Mouse (Mus musculus): ENCODE measurements around the gene Txn1. TPM values are rescaled to one million over a fixed set of nuclear protein-coding genes. Genes with fewer than 3 reads are reported as not detected.

Txn1 gene
- polyA plus RNA-seq, 1 experiment from 2014 or later, result 443 TPM

DNA sequence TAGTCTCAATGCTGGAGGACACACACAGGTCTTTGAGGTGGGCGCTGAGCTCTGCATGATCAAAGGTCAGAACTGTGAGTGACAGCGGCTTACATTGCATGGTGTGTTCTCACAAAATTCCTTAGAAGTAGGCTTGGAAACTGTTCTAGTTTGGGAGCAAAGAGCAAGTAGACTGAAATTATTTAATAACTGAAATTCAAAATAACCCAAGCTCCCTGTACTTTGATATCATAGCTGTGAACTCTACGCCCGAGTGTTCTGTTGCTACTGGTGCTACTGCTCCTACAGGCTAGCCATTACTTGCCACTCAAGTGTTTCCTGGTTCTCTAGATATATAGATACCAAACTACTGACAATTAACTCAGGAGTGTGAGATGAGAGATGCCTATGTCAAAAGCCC lies 9.3 kb upstream of the Txn1 start:
- Histone ChIP-seq H3K9me3 (replicated peaks; ENCODE audit: control insufficient read depth, low read length) (no peaks in the 10 kb centered on the region), H3K9ac (replicated peaks; ENCODE audit: low read length) (no peak overlapping the region), H3K4me3 (ENCODE audit: low read depth, low read length) (no peak overlapping the region), H3K4me2 (ENCODE audit: low read depth, low read length) (no peak overlapping the region), H3K27ac (replicated peaks; ENCODE audit: low read depth, low read length) (no peak overlapping the region), H3K27me3 (ENCODE audit: control insufficient read depth, insufficient read depth, low read length) (no peaks in the 10 kb centered on the region), H3K4me1 (ENCODE audit: control insufficient read depth, insufficient read depth, low read length) (no peaks in the 10 kb centered on the region), H3K36me3 (replicated peaks; ENCODE audit: control insufficient read depth, insufficient read depth, low read depth, low read length) (no peaks in the 10 kb centered on the region)
- ATAC-seq (replicated peaks; ENCODE audit: insufficient number of reproducible peaks, low FRiP score, low TSS enrichment, low read depth) (no peak), DNase-seq (ENCODE audit: low spot score) (no peak)
- 97% methylated on average over 4 of the region's 4 CpGs for WGBS

DNA sequence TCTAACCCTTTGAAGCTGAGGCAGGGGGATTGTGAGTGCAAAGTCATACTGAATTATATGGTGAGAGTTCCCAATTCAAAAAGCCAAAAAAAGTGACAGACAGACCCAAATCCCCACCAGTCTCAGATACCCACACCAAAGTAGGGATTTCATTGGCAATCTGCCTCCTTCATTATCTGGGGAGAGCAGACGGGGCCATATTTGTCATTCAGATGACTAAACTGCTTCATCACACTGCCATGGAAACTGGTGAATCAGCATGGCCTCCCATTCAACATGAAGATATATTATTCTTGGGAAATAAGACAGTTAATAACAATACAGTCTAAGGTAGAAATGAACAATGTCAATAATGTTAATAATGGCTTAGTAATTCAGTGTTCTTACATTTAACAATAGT lies 7.9 kb upstream of the Txn1 start:
- Histone ChIP-seq H3K4me3 (ENCODE audit: low read depth, low read length) (no peak overlapping the region), H3K4me2 (ENCODE audit: low read depth, low read length) (no peak overlapping the region), H3K9me3 (replicated peaks; ENCODE audit: control insufficient read depth, low read length) (no peaks in the 10 kb centered on the region), H3K27ac (replicated peaks; ENCODE audit: low read depth, low read length) (no peak overlapping the region), H3K36me3 (replicated peaks; ENCODE audit: control insufficient read depth, insufficient read depth, low read depth, low read length) (no peaks in the 10 kb centered on the region), H3K27me3 (ENCODE audit: control insufficient read depth, insufficient read depth, low read length) (no peaks in the 10 kb centered on the region), H3K9ac (replicated peaks; ENCODE audit: low read length) (no peak overlapping the region), H3K4me1 (ENCODE audit: control insufficient read depth, insufficient read depth, low read length) (no peaks in the 10 kb centered on the region)
- DNase-seq (ENCODE audit: low spot score), result no peak
- no peak for ATAC-seq (replicated peaks; ENCODE audit: insufficient number of reproducible peaks, low FRiP score, low TSS enrichment, low read depth)
- 75% methylated on average over 1 of the region's 1 CpGs for WGBS

DNA sequence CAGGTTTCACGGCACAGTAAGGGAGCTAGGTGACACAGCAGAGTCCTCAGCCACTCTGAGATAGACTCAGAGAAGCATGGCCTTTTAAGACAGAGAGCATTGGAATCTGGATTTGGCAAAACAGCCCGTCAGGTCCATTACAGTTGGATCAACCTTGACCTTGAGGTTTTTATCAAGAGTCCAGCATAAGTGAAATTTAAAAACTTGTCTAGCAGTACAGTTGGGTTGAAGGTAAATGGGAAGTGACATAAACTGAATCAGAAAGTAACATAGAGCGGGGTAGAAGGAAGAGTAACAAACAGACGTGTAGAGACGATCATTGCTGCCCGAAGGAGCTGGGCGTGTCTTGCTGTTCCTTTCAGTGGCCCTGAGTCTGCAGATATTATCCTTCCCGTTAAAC lies 2.8 kb upstream of the Txn1 start:
- Histone ChIP-seq H3K36me3 (replicated peaks; ENCODE audit: control insufficient read depth, insufficient read depth, low read depth, low read length) (no peaks in the 10 kb centered on the region), H3K4me2 (ENCODE audit: low read depth, low read length) (no peak overlapping the region), H3K27ac (replicated peaks; ENCODE audit: low read depth, low read length) (no peak overlapping the region), H3K9me3 (replicated peaks; ENCODE audit: control insufficient read depth, low read length) (no peaks in the 10 kb centered on the region), H3K27me3 (ENCODE audit: control insufficient read depth, insufficient read depth, low read length) (no peaks in the 10 kb centered on the region), H3K4me1 (ENCODE audit: control insufficient read depth, insufficient read depth, low read length) (no peaks in the 10 kb centered on the region; the same call in 1 of the 2 replicates), H3K9ac (replicated peaks; ENCODE audit: low read length) (no peak overlapping the region), H3K4me3 (ENCODE audit: low read depth, low read length) (no peak overlapping the region)
- ATAC-seq (replicated peaks; ENCODE audit: insufficient number of reproducible peaks, low FRiP score, low TSS enrichment, low read depth), result no peak
- WGBS, result 89% methylated on average over 8 of the region's 8 CpGs
- no peak for DNase-seq (ENCODE audit: low spot score)

DNA sequence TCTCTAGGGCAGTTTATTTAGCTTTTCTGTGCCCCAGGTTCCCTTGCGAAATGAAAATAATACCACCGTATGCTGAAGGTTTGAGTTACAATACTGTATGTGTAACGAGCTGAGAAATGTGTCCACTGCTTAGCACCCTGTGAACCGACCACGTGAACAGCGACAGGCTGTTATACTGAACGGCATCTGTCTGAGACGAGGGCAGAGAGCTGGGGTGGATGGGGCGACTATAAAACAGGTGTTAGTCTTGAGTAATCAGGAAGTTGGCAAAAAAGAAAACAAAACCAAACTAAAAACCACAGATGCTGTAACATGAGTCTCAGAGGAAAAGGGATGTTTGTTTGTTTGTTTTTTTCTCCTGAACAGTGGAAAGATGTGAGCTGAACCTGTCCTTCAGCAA lies 1.9 kb upstream of the Txn1 start:
- H3K4me3 ChIP-seq (ENCODE audit: low read depth, low read length), result no peak overlapping the region
- H3K9ac ChIP-seq (replicated peaks; ENCODE audit: low read length), result no peak overlapping the region
- no peak overlapping the region for H3K4me2 ChIP-seq (ENCODE audit: low read depth, low read length)
- no peak overlapping the region for H3K27ac ChIP-seq (replicated peaks; ENCODE audit: low read depth, low read length)
- no peaks in the 10 kb centered on the region for H3K36me3 ChIP-seq (replicated peaks; ENCODE audit: control insufficient read depth, insufficient read depth, low read depth, low read length)
- no peak for ATAC-seq (replicated peaks; ENCODE audit: insufficient number of reproducible peaks, low FRiP score, low TSS enrichment, low read depth)
- no peaks in the 10 kb centered on the region; the same call in 1 of the 2 replicates for H3K4me1 ChIP-seq (ENCODE audit: control insufficient read depth, insufficient read depth, low read length)
- WGBS, result 68% methylated on average over 9 of the region's 9 CpGs
- H3K9me3 ChIP-seq (replicated peaks; ENCODE audit: control insufficient read depth, low read length), result no peaks in the 10 kb centered on the region
- no peaks in the 10 kb centered on the region for H3K27me3 ChIP-seq (ENCODE audit: control insufficient read depth, insufficient read depth, low read length)
- DNase-seq (ENCODE audit: low spot score), result no peak

GRCm38 (mm10) chr4:57957200-57958085 lies 1.2 kb upstream of the Txn1 start:
- Histone ChIP-seq H3K9ac (replicated peaks; ENCODE audit: low read length) (peak overlapping the region; percentile 49; the same call in 1 of the 2 replicates), H3K36me3 (replicated peaks; ENCODE audit: control insufficient read depth, insufficient read depth, low read depth, low read length) (no peaks in the 10 kb centered on the region), H3K9me3 (replicated peaks; ENCODE audit: control insufficient read depth, low read length) (no peaks in the 10 kb centered on the region), H3K4me1 (ENCODE audit: control insufficient read depth, insufficient read depth, low read length) (no peaks in the 10 kb centered on the region; the same call in 1 of the 2 replicates), H3K27me3 (ENCODE audit: control insufficient read depth, insufficient read depth, low read length) (no peaks in the 10 kb centered on the region), H3K4me3 (ENCODE audit: low read depth, low read length) (peak overlapping the region; percentile 81), H3K4me2 (ENCODE audit: low read depth, low read length) (peak overlapping the region; percentile 62), H3K27ac (replicated peaks; ENCODE audit: low read depth, low read length) (peak overlapping the region; percentile 61)
- 39% methylated on average over 11 of the region's 11 CpGs for WGBS
- ATAC-seq (replicated peaks; ENCODE audit: insufficient number of reproducible peaks, low FRiP score, low TSS enrichment, low read depth) (no peak), DNase-seq (ENCODE audit: low spot score) (no peak)

DNA sequence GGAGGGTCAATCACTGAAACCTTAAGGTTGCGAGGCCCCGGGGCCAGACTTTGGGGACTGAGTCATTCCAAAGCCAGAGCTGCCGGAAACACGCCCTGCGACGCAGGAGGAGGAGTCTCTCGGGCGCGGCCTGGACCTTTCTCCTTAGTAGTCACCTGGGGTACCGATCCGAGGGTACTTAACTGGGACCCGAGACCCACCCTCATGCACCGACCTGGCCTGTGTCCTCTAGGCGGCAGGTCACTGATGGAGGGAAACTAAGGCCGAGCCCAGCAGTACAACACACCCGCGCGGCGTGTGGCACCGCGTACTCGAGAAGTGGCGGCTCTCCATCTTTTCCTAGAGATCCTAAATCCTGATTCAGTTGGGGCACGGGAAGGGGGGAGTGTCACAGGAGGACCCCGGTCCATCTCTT lies 660 bp downstream of the Txn1 start:
- H3K4me2 ChIP-seq (ENCODE audit: low read depth, low read length), result peak overlapping the region; percentile 62
- DNase-seq (ENCODE audit: low spot score) (peak; percentile 75), ATAC-seq (replicated peaks; ENCODE audit: insufficient number of reproducible peaks, low FRiP score, low TSS enrichment, low read depth) (peak; percentile 29)
- H3K27me3 ChIP-seq (ENCODE audit: control insufficient read depth, insufficient read depth, low read length), result no peaks in the 10 kb centered on the region
- peak overlapping the region; percentile 81 for H3K4me3 ChIP-seq (ENCODE audit: low read depth, low read length)
- H3K27ac ChIP-seq (replicated peaks; ENCODE audit: low read depth, low read length), result peak overlapping the region; percentile 71
- under 1% methylated on average over 25 of the region's 25 CpGs for whole genome bisulfite sequencing
- no peaks in the 10 kb centered on the region; the same call in 1 of the 2 replicates for H3K4me1 ChIP-seq (ENCODE audit: control insufficient read depth, insufficient read depth, low read length)
- H3K9ac ChIP-seq (replicated peaks; ENCODE audit: low read length), result peak overlapping the region; percentile 63
- H3K36me3 ChIP-seq (replicated peaks; ENCODE audit: control insufficient read depth, insufficient read depth, low read depth, low read length), result peaks cover 8% of the 10 kb centered on the region; the same call in 1 of the 2 replicates
- no peaks in the 10 kb centered on the region for H3K9me3 ChIP-seq (replicated peaks; ENCODE audit: control insufficient read depth, low read length)

DNA sequence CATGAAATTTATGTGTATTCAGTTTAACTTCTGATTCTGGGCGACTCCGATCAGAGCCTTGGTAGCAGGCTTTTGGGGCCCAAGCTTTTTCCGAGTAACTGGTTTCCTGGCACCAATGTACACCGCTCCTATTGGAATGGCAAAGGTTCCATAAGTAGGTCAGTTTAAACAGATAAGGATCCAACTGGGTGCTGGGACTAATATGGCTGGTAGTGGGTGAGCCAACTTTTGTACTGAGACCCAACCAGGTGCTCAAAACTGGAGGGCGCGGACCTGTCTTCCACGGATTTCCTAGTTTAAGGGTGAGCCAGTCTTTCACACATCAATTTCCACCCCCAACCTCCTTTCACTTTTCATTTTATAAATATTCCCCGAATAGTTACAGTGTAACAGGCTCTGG lies 1.2 kb downstream of the Txn1 start:
- 76% methylated on average over 8 of the region's 8 CpGs for WGBS
- peaks cover 10% of the 10 kb centered on the region; the same call in 1 of the 2 replicates for H3K36me3 ChIP-seq (replicated peaks; ENCODE audit: control insufficient read depth, insufficient read depth, low read depth, low read length)
- H3K9me3 ChIP-seq (replicated peaks; ENCODE audit: control insufficient read depth, low read length), result no peaks in the 10 kb centered on the region
- DNase-seq (ENCODE audit: low spot score), result no peak
- ATAC-seq (replicated peaks; ENCODE audit: insufficient number of reproducible peaks, low FRiP score, low TSS enrichment, low read depth), result no peak
- H3K4me1 ChIP-seq (ENCODE audit: control insufficient read depth, insufficient read depth, low read length), result no peaks in the 10 kb centered on the region; the same call in 1 of the 2 replicates
- H3K27ac ChIP-seq (replicated peaks; ENCODE audit: low read depth, low read length), result no peak overlapping the region
- H3K27me3 ChIP-seq (ENCODE audit: control insufficient read depth, insufficient read depth, low read length), result no peaks in the 10 kb centered on the region
- H3K4me2 ChIP-seq (ENCODE audit: low read depth, low read length), result peak overlapping the region; percentile 62
- H3K4me3 ChIP-seq (ENCODE audit: low read depth, low read length), result peak overlapping the region; percentile 81
- H3K9ac ChIP-seq (replicated peaks; ENCODE audit: low read length), result peak overlapping the region; percentile 63; the same call in 1 of the 2 replicates

DNA sequence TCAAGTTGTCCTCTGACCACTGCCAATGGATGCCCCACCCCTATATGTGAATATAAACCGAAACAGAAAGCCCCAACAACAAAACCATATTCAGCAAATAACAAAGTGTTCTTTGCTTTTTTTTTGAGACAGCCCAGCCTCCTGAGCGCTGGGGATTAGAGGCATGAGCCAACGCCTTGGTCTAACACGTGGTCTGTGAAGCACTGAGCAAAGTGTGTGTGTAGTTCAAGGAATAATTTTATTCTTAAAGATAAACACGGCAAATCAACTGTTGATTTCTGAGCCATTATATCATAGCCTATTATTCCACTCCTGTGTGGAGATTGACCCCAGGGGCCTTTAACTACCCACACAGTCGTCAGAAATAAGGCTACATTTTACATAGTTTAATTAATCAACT lies 1.6 kb downstream of the Txn1 start:
- WGBS, result 83% methylated on average over 6 of the region's 6 CpGs
- no peak for DNase-seq (ENCODE audit: low spot score)
- no peaks in the 10 kb centered on the region for H3K27me3 ChIP-seq (ENCODE audit: control insufficient read depth, insufficient read depth, low read length)
- peaks cover 12% of the 10 kb centered on the region for H3K36me3 ChIP-seq (replicated peaks; ENCODE audit: control insufficient read depth, insufficient read depth, low read depth, low read length)
- no peak for ATAC-seq (replicated peaks; ENCODE audit: insufficient number of reproducible peaks, low FRiP score, low TSS enrichment, low read depth)
- no peak overlapping the region for H3K27ac ChIP-seq (replicated peaks; ENCODE audit: low read depth, low read length)
- H3K4me2 ChIP-seq (ENCODE audit: low read depth, low read length), result peak overlapping the region; percentile 62; the same call in 1 of the 2 replicates
- H3K4me3 ChIP-seq (ENCODE audit: low read depth, low read length), result no peak overlapping the region
- no peaks in the 10 kb centered on the region; the same call in 1 of the 2 replicates for H3K4me1 ChIP-seq (ENCODE audit: control insufficient read depth, insufficient read depth, low read length)
- no peaks in the 10 kb centered on the region for H3K9me3 ChIP-seq (replicated peaks; ENCODE audit: control insufficient read depth, low read length)
- no peak overlapping the region for H3K9ac ChIP-seq (replicated peaks; ENCODE audit: low read length)

Measured in embryonic facial prominence, embryonic 11.5 days (tissue).